Mouse (Mus musculus) spleen, adult 18-20 months (tissue): ENCODE measurements at regions not wholly inside any gene's neighbourhood (a gene's known extent, or its start where the extent isn't known, plus 50 kb on each side); places are given as distances from the start of the nearest gene placed in this dataset.
A peak's percentile ranks its signal among the peaks of the same experiment; 100 is the strongest.
"Not testable (repeated sequence)": the region's sequence is repeated elsewhere in the genome, so short reads cannot be mapped to it uniquely, and the experiment has no call there.

ENCODE experiments used
- DNase-seq, 2 experiments: peaks; one replicate each; pipeline ENCODE4 v3.0.0; 2022; ENCODE audit warnings: mixed read lengths in 2 of 2

DNA sequence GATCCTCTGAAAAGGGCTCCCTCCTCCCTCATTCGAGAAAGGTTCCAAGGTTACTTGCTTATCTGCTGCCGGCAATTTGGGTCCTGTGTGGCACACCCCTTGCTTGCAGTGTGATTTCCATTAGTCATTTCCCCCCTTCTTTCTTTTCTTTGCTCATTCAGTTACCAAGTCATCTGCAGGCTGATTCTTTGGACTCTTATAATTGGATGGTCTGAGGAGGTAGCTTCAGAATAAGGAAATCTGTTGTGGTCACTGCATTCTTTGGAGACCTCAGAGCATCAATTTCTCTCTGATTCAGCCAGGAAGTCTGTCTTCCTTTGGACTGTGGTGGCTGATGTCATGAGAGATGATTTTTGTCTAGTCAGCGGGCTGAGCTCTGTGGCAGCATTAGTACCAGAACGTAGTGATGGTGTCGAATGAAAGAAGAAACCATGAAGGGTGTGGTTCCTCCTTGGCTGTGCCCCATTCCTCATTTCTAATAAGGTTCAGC is 91.4 kb upstream of the Mdm1 start:
- DNase-seq, result no peak

DNA sequence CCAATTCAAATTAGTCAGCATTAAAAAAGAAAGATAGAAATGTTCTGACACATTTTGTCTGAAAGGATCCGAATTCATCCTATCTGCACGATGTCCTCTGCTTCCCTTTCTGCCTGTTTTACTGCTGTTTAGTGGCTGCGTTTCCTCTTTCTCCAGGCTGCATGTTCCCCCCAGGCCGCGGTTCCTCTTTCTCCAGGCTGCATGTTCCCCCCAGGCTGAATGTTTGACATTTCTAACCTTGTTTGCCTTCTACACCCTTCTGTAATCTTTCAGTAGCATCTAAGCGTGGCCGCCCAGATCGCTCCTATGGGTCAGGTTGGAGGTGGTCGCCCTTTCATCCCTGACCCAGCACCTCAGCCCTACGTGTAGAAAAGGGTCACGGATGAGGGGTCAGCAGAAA is 89.6 kb upstream of the Mdm1 start:
- DNase-seq, result peak; percentile 25 to 32

DNA sequence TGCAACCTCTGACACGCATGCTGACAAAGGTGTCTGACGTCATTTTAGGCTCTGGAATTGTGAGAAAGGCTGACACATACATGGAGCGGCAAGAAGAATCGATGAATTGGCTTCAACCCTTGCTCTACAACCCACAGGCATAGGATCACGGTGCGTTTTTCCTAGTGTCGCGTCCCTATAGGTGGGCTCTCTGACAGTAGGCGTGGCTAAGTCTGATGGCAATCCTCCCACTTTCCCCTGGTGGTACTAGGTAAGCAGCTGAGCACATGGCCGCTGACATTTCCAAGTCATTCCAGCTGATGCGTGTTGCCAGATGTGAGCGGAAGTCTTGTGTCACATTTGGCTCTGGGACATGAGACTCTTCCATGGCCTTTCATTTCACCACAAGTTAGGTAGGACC is 89.1 kb upstream of the Mdm1 start:
- no peak for DNase-seq

DNA sequence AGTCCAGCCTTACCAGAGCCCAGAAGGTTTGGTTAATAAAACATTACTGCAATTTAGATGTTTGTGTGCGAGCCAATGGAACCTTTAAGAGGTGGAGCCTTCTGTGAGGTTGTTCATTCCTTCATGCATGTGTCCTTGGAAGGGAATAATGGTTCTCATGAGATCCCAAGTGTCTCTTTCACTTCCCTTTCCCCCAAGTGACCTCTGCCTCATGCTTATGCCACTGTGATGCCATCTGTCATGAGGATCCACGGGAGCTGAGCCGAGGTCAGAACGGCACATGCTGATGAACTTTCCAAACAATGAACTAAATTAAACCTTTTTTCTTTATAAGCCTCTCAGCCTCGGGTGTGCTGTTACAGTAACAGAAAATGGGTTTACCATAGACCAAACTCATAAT is 88.6 kb upstream of the Mdm1 start:
- DNase-seq, result no peak

DNA sequence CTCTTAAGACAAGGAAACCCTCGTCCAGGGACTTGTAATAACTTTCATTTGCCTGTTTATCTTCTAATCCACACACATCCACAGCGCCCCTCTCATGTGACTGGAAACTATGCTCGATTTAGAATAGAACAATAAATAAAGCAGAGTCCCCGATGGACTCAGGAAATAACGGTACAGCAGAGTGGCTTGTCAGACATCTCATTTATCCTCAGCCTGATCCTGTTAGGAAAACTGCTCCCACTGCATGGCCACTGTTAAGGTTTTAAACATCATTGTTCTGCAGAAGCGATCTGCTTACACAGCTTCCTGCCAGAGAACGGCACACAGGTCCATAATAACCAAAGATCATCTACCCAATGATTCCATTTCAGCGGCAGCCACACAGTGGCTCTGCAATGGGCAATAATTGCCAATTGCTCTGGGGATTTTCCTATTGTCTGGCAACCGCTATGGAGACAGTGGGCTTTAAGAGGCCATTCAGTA is 84.8 kb upstream of the Mdm1 start:
- no peak for DNase-seq

DNA sequence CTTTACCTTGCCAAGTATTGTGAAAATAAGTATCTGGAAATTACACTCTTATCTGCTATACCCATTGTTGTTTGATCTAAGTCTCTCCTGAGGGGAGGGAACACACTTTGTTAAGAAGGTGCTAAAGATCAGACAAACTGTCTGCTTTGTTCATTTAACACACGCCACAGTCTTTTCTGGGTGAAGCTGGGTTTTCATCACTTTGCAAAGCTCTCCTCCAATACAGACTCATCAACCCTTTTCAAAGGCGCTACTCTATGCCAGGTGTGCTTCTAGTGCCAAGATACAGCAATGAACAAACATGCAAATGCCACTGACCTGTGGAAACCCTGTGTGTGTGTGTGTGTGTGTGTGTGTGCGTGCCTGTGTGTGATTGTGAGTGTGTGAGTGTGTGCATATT is 84.1 kb upstream of the Mdm1 start:
- no peak for DNase-seq

DNA sequence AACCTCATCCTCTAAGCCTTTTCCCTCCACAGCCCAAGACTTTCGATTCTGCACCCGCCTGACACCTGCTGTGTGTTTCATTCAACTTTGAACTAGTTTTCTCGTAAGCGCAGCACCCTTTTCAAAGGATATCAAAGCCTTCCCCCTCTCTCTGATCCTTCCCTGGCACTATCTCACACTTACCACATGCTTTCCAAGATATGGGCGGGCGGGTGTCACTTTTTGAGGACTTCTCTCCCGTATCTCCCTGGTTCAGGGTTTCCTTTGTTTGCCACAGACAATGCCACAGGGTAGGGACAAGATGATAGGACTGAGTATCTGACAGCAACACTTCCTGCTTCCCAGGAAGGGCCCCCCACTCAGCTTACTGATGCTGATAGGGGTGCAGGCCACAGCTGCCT is 76.8 kb upstream of the Mdm1 start:
- DNase-seq, result no peak

DNA sequence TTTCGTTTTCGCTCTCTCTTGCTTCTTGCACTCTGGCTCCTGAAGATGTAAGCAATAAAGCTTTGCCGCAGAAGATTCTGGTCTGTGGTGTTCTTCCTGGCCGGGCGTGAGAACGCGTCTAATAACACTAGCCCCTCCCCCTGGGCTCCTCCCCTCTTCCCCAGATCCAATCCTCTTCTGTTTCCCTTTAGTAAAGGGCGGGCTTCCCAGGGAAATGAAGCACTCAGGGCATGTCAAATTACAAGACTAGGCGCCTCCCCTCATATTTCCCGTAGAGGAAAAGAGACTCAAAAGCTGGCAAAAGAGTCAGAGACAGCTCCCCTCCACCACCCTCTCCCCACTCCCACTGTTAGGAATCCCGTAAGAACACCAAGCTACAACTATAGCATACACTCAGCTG is 65.3 kb upstream of the Mdm1 start:
- DNase-seq, result not testable (repeated sequence)

DNA sequence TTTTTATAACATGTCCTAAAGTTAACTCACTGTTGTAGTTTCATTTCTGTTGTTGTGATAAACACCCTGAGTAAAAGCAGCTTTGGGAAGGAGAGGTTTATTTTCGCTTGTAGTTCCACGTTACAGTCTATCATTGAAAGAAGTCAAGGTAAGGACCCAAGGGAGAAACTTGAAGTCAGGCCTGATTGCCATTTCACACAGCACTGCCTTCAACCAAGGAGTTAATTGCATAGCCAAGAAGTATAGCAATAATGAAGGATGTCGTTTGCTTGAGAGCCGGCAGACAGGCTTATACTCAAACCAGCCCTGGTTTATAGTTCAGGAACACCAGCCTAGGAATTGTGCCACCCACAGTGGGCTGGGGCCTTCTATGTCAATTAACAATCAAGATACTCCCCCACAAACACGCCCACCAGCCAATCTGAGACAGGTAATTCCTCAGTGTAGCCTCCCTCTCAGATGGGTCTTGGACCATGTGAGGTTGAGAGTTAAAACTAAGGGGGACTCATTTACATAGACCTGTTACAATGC is 59.9 kb upstream of the Mdm1 start:
- DNase-seq, result no peak

DNA sequence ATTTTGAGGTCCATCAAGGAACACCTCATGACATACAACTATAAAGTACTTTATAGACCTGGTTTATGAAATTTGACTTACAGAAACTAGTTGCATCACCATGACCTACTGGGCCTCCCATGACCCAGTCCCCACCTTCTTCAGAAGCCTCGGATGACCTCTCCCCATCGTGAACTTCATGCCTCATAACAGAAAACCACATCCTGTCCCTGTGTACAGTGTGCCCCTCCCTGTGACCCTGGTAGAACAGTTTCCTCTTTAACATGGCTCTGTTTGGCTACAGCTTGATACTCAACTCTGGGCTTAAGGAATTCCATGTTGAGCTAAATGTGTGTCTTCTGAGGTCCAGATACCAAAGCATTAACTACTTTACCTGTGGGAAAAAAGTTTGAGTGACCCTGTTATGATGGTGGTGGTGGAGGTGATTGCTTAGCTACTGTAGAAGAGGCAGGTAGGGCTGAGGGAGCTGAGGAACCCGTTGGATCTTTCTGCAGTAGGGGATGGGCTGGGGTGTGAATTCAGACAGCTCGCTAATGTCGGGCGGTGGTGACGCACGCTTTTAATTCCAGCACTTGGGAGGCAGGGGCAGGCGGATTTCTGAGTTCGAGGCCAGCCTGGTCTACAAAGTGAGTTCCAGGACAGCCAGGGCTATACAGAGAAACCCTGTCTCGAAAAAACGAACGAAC is 58.4 kb upstream of the Mdm1 start:
- DNase-seq, result peak; percentile 45 to 65

DNA sequence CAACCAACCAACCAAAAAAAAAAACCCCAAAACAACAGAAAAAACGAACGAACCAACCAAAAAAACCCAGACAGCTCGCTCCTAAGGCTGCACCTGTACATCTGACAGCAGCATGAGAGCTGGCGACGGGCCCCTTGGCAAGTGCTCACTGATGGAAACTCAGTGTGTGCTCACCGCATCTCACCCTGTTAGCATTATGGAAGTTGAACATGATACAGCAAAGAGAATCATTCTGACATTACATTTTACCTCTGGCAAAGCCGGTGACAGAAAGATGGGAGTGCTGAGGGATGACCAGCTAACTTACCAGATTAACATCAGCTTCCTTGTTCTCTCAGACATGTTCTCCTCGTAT is 57.9 kb upstream of the Mdm1 start:
- DNase-seq, result peak; percentile 33 to 48

DNA sequence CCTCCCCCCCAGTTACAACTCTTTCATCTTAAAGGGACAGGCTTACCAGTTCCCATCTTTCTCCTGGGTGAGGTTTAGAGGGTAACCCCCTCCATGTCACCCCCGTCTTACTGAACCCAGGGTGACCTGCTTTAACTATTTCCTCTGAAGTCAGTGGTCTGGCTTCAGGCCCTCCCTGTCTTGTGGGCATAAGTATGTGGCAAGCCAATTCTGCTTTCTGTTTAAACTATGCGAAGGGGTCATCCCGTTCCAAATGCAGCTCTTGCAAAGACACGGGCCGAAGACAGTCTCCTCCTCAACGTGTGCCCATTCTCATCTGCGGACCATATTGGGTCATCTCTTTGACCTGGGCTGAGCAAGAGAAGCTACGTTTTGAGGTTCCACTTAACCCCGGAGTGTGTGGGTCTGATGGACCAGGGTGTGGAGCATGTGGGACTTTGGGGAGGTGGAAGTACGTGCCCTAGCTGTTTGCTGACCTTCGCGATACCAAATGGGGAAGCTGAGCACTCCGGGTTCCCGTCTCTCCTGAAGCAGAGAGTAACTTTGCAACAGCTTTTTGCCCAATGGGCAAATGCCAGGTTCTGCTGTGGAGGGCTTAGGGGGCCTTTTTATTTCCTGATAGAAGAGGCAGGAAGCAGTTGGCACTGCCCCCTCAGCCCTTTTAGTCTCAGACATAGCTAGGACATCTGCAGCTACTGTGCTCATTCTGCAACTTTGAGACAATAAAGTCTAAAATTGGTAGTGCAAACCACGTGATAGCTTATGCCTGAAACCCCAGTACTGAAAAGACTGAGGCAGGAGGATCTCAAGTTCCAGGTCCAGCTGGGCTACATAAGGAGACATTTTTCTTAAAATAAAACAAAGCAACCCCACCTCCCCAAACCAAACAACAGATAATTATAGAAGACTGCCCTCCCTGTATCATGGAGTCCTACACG is 56.3 kb upstream of the Mdm1 start:
- peak in 1 of 2 experiments; percentile 38 for DNase-seq

DNA sequence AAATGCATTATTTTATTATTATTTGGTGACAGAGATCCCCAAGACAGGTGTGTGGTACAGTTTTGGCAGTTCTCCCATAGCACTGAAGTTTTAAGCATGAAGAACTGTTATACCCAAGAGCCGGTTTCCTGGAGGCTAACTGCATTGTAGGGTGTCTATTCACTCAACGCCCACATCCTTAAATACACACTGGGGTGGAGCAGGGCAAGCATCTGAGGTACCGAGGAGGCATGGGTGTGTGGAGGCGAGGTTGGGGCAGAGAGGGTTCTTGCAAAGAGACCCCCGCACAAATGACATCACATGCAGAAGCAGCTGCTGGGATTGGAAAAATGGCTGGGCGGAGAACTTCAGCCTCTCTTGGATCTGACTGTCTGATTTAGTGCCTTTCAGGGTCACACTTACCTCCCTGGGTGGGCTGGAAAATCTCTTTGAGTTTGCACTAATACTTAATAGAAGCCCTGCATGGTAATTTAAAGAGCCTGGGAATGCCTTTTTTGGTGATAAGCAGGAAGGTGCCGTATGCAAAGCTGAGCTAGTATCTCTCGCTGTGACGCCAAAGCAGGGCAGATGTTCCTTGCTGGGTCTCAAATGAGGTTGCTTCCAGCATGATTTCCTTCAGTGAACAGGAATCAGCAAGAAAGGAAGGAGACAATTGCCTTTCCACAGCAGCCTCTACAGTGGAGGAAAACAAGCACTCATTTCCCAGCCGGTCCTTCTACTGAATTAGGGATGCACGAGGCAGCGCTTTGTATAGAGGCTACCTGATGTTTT is 53.9 kb upstream of the Mdm1 start:
- no peak for DNase-seq

DNA sequence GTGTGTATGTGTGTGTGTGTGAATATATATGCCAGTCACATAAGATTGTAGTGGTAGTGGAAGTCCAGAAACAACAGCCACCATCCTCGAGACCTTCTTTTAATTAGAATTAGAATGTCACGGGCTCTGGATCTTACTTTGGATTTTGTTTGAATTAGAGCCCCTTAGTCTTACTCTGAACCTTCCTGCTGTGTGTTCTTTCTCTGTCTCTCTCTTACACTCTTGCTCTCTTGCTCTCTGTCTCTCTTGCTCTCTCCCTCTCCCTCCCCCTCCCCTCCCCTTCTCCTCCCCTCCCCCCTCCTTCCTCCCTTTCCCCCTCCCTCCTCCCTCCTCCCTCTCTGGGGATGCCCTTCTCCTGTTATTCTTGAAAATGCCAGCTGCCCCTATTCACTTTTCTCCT is 53.1 kb upstream of the Mdm1 start:
- DNase-seq, result no peak

DNA sequence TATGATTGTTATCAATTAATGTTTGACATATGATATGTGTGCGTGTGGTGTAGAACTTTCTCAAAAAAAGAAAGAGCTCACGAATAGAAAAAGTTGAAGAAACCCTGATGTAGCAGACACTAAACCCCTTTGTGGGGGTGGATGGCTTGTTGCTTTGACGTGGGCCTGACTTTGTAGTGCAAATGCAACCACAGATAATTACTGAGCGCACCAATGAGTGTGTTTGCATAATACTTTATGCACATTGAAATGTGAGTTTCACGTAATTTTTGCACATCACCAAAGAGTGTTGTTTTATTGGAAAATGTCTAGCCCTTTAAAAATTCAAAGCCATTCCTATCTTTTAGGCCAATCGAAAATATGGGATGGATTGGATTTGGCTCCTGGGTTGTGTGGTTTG is 51.7 kb upstream of the Mdm1 start:
- DNase-seq, result no peak

DNA sequence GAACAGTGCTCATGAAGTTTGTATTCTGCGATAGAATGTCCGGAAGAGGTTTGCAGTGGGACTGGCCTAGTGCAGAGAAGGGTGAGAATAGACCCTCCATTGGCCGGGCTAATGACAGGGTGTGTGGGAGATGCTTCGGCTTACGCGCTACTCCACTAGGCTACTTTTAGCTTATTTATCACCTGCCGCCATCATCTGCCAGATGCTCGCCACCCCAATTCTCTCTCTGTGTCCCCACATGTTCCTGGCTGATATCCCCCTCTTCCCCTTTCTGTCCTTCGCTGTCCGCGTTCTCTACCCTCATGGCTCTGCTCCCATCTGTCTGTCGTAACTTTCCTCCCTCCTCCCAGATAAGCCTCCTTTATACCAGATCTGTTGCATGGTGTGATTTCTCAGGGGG is 50.1 kb upstream of the Mdm1 start:
- no peak for DNase-seq
